Mouse (Mus musculus): Measurements from ENCODE around the gene Mtx2. TPM values are rescaled to one million over a fixed set of nuclear protein-coding genes. Genes with fewer than 3 reads are reported as not detected.
A peak's percentile ranks its signal among the peaks of the same experiment; 100 is the strongest.

Gene Mtx2
- total RNA-seq (2021), result 10 to 100 TPM; 43.7 to 46.3 TPM

- peak; percentile 62 to 67 for DNase-seq (ENCODE audit: extremely low spot score in 1 of 2, low spot score in 1 of 2)
Observed at GRCm38 (mm10) chr2:74825730-74826430, at the start of gene Mtx2. Gene Mtx2, plus strand, starts transcription at chr2:74825803.

GRCm38 (mm10) chr2:74777536-74778275 is 47.9 kb upstream of the Mtx2 start:
- DNase-seq (ENCODE audit: extremely low spot score in 1 of 2, low spot score in 1 of 2), result no peak

- no peak for DNase-seq (ENCODE audit: extremely low spot score in 1 of 2, low spot score in 1 of 2)
Observed at GRCm38 (mm10) chr2:74781386-74781785, 44.2 kb upstream of the Mtx2 start.

DNA sequence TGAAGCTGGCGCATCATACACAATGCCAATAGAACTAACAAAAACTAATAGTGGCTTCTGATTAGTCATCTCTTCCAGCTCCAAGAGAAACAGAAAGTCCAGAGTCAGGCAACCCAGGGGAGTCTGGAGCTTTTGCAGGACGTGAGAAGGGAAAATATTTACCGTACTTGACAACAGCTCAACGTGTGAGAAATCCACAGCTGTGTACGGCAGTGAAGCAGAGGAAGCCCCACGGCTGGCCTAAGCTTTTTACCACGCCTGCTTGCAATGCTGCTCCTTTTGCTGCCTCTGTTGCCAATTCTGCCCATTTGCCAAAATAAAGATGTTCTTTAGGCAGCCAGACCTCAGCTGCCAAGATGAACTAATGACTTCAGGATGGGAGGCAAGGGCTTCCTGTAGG is 30.1 kb upstream of the Mtx2 start:
- DNase-seq (ENCODE audit: extremely low spot score in 1 of 2, low spot score in 1 of 2), result no peak

GRCm38 (mm10) chr2:74808431-74808830 is 17.2 kb upstream of the Mtx2 start:
- no peak for DNase-seq (ENCODE audit: extremely low spot score in 1 of 2, low spot score in 1 of 2)

- DNase-seq (ENCODE audit: extremely low spot score in 1 of 2, low spot score in 1 of 2), result no peak
Observed at GRCm38 (mm10) chr2:74822654-74823053, 2.9 kb upstream of the Mtx2 start.

DNA sequence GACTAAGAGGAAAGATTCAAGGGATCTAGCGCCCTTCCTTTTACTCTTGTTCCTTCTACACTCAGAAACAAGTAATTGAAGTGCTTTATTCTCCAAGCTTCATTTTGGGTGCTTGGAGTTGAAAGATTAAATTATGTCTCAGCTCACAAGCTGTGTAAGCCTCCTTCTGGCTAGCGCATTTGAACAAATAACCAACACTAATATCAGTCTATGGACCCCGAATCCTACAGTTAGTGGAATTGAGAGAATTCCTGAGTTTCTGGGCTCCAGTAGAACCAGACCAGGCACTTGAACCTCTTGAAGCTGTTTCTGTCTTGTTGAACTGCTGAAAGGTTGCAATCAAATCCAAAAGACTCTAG is 253 bp upstream of the Mtx2 start:
- DNase-seq (ENCODE audit: extremely low spot score in 1 of 2, low spot score in 1 of 2), result no peak

- DNase-seq (ENCODE audit: extremely low spot score in 1 of 2, low spot score in 1 of 2), result no peak
Observed at GRCm38 (mm10) chr2:74846992-74847391, 21.4 kb downstream of the Mtx2 start.

- DNase-seq (ENCODE audit: extremely low spot score in 1 of 2, low spot score in 1 of 2), result no peak
Observed at GRCm38 (mm10) chr2:74847516-74847915, 21.9 kb downstream of the Mtx2 start.

DNA sequence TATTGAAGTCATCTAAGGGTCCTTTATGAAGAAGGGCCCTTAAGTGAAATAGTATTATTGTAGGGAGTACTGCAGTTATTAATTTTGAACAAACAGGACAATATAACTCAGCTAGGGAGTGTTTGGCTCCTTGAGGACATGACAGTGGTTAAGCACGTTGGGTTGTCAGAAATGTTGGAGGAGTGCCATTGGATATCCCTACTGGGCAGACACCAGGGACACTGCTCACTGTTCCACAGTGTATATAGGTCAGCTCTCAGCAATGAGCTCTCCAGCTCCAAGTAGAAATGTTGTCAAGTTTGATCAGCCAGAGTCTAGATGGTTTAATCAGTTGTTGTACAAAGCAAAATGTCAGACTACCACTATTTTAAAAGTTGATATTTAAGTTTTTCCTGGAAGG is 24.4 kb downstream of the Mtx2 start:
- no peak for DNase-seq (ENCODE audit: extremely low spot score in 1 of 2, low spot score in 1 of 2)

- DNase-seq (ENCODE audit: extremely low spot score in 1 of 2, low spot score in 1 of 2), result no peak
Observed at GRCm38 (mm10) chr2:74862070-74862476, 36.5 kb downstream of the Mtx2 start.

GRCm38 (mm10) chr2:74865414-74865813 is 39.8 kb downstream of the Mtx2 start:
- DNase-seq (ENCODE audit: extremely low spot score in 1 of 2, low spot score in 1 of 2), result no peak

DNA sequence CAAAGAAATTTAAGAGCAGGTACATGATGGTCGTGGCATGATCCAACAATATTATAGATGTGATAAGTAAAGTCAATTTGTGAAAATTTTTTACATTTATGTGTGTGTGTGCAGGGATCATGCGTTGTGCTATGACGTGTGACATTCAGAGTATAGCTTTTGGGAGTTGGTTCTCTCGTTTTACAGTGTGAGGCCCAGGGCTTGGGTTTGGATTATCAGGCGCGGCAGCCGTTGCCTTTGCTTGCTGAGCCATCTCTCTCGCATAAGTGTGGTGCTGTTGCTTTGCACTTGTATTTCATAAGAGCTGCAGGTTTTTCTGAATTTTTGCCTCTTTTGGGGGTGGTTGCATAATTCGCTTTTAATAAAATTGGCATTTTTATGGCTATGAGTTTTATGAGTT is 48.4 kb downstream of the Mtx2 start:
- no peak for DNase-seq (ENCODE audit: extremely low spot score in 1 of 2, low spot score in 1 of 2)

DNA sequence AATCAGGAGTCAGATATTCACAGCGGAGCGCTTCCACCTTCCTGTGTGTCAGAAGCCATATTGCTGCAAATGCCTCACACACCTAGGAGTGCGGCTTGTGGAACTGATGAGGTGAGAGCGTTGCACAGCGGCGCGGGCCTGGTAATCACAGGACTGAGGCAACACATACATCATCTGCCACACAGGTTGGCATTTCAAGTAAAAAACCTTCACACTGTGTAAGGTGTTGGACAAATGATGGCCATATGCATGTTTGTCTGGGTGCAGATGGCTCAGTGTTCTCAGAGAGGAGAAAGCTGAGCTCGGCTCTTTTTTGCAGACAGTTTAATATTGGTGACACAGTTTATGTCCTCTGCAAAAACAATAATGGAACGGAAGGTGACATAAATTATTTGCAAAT is 58.8 kb downstream of the Mtx2 start:
- no peak for DNase-seq (ENCODE audit: extremely low spot score in 1 of 2, low spot score in 1 of 2)

DNA sequence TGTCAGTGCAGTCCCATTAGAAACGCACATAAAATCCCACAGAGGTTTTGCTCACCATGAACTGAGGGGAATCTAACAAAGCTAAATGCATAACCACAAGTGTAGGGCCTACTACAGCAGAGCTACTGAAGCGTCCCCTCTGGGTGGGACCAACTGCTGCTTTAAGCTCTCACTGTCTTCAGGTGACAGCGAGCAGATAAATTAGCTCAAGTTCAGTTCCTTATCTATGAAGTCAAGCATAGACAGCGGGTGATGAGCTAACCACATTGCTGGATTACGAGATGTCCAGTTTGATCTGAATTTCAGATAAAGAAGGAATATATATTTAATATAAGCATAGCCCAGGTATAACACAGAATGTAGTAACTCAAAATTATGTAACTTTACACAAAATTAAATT is 66.3 kb downstream of the Mtx2 start:
- no peak for DNase-seq (ENCODE audit: extremely low spot score in 1 of 2, low spot score in 1 of 2)

DNA sequence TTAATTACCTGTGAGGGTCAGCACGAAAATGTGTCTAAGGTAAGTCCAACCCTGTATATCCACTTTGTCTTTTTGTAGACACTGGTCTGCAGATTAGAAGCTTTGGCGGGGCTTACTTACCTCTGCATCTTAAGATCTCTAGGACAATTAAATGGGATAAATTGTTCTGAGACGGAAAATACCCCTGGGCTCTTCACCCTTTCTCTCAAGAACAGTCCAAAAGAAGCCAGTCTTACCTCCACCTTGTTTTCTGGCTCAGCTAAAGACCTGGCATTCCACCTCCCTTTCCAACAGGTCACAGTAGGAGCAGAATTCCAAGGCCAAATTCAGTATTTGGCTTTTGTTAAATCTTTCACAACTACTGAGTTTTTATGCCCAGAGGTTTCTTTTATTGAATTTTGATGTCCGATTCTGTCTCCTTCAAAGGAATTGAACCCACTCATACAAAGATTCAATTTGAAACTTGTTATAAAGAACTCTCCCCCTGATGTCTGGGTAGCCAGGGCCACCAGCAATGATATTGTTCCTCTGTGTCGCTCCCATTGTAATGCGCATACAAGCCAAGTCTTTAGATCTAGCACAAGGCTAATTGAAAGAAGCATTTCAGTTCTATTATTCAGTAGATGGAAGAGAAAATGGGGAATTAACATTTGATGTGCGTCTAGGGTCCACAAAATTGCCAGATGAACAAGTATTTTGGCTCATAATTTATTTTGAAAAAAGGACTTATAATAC is 67.4 kb downstream of the Mtx2 start:
- DNase-seq (ENCODE audit: extremely low spot score in 1 of 2, low spot score in 1 of 2), result no peak

GRCm38 (mm10) chr2:74894061-74894460 is 68.5 kb downstream of the Mtx2 start:
- no peak for DNase-seq (ENCODE audit: extremely low spot score in 1 of 2, low spot score in 1 of 2)

- no peak for DNase-seq (ENCODE audit: extremely low spot score in 1 of 2, low spot score in 1 of 2)
Observed at GRCm38 (mm10) chr2:74899973-74900372, 74.4 kb downstream of the Mtx2 start.

GRCm38 (mm10) chr2:74901764-74902295 is 76.2 kb downstream of the Mtx2 start:
- no peak for DNase-seq (ENCODE audit: extremely low spot score in 1 of 2, low spot score in 1 of 2)

GRCm38 (mm10) chr2:74907368-74908291 is 82.0 kb downstream of the Mtx2 start:
- DNase-seq (ENCODE audit: extremely low spot score in 1 of 2, low spot score in 1 of 2), result no peak
